Mouse (Mus musculus): ENCODE measurements at regions not wholly inside any gene's neighbourhood (a gene's known extent, or its start where the extent isn't known, plus 50 kb on each side); places are given as distances from the start of the nearest gene placed in this dataset.

- no peak for DNase-seq
Measured at GRCm38 (mm10) chr16:37725745-37726144, 50.9 kb upstream of the Fstl1 start.

- peak; percentile 64 for DNase-seq
Measured at GRCm38 (mm10) chr16:37715173-37715572, 60.9 kb upstream of the Ndufb4 start.

GRCm38 (mm10) chr16:37714276-37714675, 60.0 kb upstream of the Ndufb4 start:
- DNase-seq: peak; percentile 65

- peak; percentile 58 for DNase-seq
Measured at GRCm38 (mm10) chr16:37706242-37706923, 52.1 kb upstream of the Ndufb4 start.

- DNase-seq: no peak
Measured at GRCm38 (mm10) chr16:37705209-37705608, 51.0 kb upstream of the Ndufb4 start.

GRCm38 (mm10) chr16:37704461-37705155, 50.4 kb upstream of the Ndufb4 start:
- DNase-seq: peak; percentile 89
